Mouse (Mus musculus) liver, embryonic 13.5 days (tissue): Measurements from ENCODE around the gene Timp2. TPM values are rescaled to one million over a fixed set of nuclear protein-coding genes. Genes with fewer than 3 reads are reported as not detected.
"Not testable (repeated sequence)": the region's sequence is repeated elsewhere in the genome, so short reads cannot be mapped to it uniquely, and the experiment has no call there.

Source experiments
- ATAC-seq: fragments of 200-750 bp; cut with Nextera tagmentation; 2 replicates; pipeline ENCODE4 v1.8.0; 2017; ENCODE audit warnings: low read depth, mild to moderate bottlenecking, moderate number of reproducible peaks, moderate library complexity
- DNase-seq: peaks from one replicate; pipeline ENCODE4 v3.0.0; 2022
- H3K27ac ChIP-seq: fragments of 300-500 bp; sonication (generic); 2 replicates; pipeline ENCODE4 v1.5.1; 2015; ENCODE audit warnings: moderate library complexity, mild to moderate bottlenecking, inconsistent platforms
- H3K27me3 ChIP-seq: fragments of 300-500 bp; sonication (generic); 2 replicates; pipeline ENCODE4 v1.6.1; 2015; ENCODE audit warnings: mild to moderate bottlenecking, inconsistent platforms
- H3K36me3 ChIP-seq: fragments of 300-500 bp; sonication (generic); 2 replicates; pipeline ENCODE4 v1.6.1; 2015; ENCODE audit warnings: mild to moderate bottlenecking, inconsistent platforms
- H3K4me1 ChIP-seq: fragments of 300-500 bp; sonication (generic); replicated peaks from 2 replicates; pipeline ENCODE4 v1.6.1; 2015; ENCODE audit warnings: inconsistent platforms
- H3K4me2 ChIP-seq: fragments of 300-500 bp; sonication (generic); 2 replicates; pipeline ENCODE4 v1.6.1; 2015; ENCODE audit warnings: inconsistent platforms, mild to moderate bottlenecking, moderate library complexity
- H3K4me3 ChIP-seq: fragments of 300-500 bp; sonication (generic); replicated peaks from 2 replicates; pipeline ENCODE4 v1.5.1; 2015; ENCODE audit warnings: mild to moderate bottlenecking, inconsistent platforms
- H3K9ac ChIP-seq: fragments of 300-500 bp; sonication (generic); 2 replicates; pipeline ENCODE4 v1.6.1; 2015; ENCODE audit warnings: mild to moderate bottlenecking, inconsistent platforms
- H3K9me3 ChIP-seq: fragments of 300-500 bp; sonication (generic); replicated peaks from 2 replicates; pipeline ENCODE4 v1.6.1; 2016; ENCODE audit warnings: inconsistent platforms
- WGBS: fragments of 180-500 bp; shearing (Covaris S2); methylation state at CpG from one replicate; pipeline ENCODE4 v1.1.7; 2015; ENCODE audit not compliant: insufficient replicate concordance; 5-methylcytosine and 5-hydroxymethylcytosine counted together
- polyA plus RNA-seq: library from polyadenylated mRNA; unstranded; fragments of >200 nt; fragmentation: Nextera tagmentation; extraction: Ambion mirVana; gene quantifications from 2 replicates; pipeline ENCODE4 v1.2.1, GENCODE M21; 2015

The Timp2 gene
- polyA plus RNA-seq, 1 experiment from 2014 or later, result 5.5 TPM

DNA sequence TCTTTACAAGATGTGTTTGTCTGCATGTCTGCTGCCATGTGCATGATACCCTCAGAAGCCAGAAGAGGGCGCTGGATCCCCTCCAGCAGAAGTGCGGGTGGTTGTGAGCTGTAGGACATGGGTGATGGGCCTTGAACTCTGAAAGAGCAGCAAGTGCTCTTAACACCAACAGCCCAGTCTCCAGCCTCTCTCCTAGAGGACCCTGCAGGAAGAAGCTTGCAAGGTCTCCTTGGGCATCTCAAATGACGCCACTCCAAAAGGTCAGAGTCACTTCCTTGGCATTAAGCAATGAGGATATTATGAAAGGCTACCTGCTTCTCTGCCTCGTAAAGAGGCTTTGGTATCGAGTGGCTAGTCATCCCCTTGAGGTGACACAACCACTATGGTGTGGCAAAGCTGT lies 36.9 kb downstream of the Timp2 start:
- WGBS, result 47% methylated on average over 5 of the region's 5 CpGs
- no peak overlapping the region for H3K9ac ChIP-seq
- no peak overlapping the region for H3K27ac ChIP-seq
- H3K4me2 ChIP-seq, result no peak overlapping the region
- no peaks in the 10 kb centered on the region for H3K36me3 ChIP-seq
- no peak overlapping the region for H3K4me3 ChIP-seq
- DNase-seq (no peak), ATAC-seq (no peak)
- peaks cover 12% of the 10 kb centered on the region for H3K4me1 ChIP-seq
- no peaks in the 10 kb centered on the region for H3K27me3 ChIP-seq
- no peaks in the 10 kb centered on the region for H3K9me3 ChIP-seq

DNA sequence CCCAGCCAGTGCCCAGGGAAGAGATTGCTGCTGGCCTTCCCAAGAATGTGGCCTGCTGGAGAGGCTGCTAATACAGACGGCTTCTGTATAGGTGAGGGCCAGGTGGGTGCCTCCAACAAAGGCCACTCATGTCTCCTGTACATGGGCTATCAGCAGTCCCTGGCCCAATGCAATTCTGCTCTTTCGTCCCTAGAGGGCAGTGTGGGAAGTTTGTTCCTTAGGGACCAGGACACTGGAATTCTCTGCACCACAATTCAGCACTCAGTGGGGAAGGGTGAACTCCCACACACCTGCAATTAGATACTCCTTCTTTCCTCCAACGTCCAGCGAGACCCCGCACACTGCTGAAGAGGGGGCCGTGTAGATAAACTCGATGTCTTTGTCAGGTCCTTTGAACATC lies 38.4 kb downstream of the Timp2 start:
- WGBS, result 23% methylated on average over 7 of the region's 7 CpGs
- H3K27ac ChIP-seq, result no peak overlapping the region
- H3K4me2 ChIP-seq, result no peak overlapping the region
- DNase-seq, result peak; percentile 16
- H3K4me1 ChIP-seq, result peaks cover 12% of the 10 kb centered on the region
- ATAC-seq, result no peak
- no peaks in the 10 kb centered on the region for H3K27me3 ChIP-seq
- no peak overlapping the region for H3K9ac ChIP-seq
- H3K4me3 ChIP-seq, result no peak overlapping the region
- no peaks in the 10 kb centered on the region for H3K36me3 ChIP-seq
- H3K9me3 ChIP-seq, result no peaks in the 10 kb centered on the region

DNA sequence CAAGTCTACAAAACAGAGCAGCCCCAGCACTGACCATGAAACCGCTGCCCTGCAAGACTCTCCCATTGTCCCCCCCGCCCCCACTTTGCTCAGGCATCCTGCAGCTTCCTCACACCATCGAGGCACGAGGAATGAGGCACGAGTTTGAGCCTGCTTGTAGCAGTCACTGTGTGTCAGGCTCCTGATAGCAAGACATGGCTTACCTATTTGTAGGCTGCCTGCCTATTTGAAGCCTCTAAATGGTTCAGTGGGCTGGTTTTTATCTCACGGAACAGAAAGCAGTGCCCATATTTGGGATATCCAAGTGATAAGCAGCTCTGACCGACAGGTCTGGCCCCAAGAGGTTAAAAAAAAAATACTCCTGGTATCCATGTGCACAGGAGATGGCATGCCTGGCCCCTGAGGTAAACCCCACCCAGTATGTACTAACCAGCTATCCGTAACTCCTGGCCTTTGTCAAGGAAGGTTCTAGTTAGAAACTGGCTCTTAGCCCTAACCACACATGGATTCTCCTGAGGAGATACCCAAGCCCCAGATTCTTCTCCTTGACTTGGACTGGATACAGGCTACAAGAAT lies 39.2 kb downstream of the Timp2 start:
- peak; percentile 67 for ATAC-seq

DNA sequence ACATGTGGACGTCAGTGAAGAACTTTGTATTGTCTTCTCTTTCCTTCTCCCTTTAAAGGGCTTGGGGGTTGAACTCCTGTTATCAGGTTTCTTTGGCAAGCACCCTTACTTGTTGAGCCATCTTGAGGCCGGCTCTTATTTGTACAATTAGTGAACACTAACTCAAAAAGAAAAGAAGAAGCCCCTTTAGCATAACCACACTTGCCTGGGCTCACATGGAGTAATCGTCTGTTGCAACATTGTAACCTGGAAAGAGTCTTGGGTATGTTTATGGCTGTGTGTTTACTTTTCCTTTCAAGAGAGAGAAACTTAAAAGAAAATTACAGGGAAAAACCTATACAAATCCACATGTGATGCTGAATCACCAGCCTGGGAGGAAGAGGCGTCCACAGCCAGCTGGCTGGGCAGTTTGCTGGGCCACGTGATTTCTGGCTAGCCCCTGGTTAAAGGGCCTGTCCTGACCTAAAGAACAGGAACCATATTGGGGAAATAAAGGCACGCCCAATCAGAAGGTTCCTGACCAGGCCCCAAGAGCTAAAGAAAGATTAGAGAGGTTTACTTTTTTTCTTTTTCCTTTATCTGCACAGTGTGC lies 43.3 kb downstream of the Timp2 start:
- Histone ChIP-seq H3K27me3 (no peaks in the 10 kb centered on the region), H3K9ac (no peak overlapping the region), H3K27ac (no peak overlapping the region), H3K4me1 (peaks cover 12% of the 10 kb centered on the region), H3K4me3 (no peak overlapping the region), H3K36me3 (0 out of 2 replicates have a peak, but pooled peaks cover 7% of the 10 kb centered on the region), H3K4me2 (no peak overlapping the region), H3K9me3 (no peaks in the 10 kb centered on the region)
- WGBS, result 42% methylated on average over 6 of the region's 6 CpGs
- ATAC-seq, result no peak
- no peak for DNase-seq

More for the DNA sequence above, 39.2 kb downstream of the Timp2 start:
- Histone ChIP-seq H3K9me3 (no peaks in the 10 kb centered on the region), H3K27ac (no peak overlapping the region), H3K4me3 (no peak overlapping the region), H3K27me3 (no peaks in the 10 kb centered on the region), H3K4me1 (peaks cover 12% of the 10 kb centered on the region), H3K36me3 (no peaks in the 10 kb centered on the region), H3K9ac (no peak overlapping the region), H3K4me2 (no peak overlapping the region)
- no peak for DNase-seq
- WGBS, result 42% methylated on average over 8 of the region's 8 CpGs

DNA sequence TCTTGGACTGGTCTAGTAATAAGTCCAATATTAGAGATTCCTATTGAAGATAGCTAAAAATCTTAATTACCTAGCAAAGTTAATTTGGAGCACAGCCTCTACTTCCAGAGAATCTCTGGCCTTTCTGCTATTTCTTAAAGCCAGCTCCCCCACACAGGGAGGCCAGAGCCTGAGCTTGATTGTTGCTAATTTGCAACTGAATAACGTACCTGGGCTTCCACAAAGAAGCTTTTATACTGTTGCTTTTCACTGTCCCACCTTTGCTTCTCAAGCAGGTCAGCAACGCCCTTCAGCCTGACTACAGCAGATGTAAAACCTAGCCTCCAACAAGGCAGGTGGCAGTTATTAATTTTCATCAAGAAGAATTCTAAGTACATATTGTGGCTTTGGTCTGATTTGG lies 47.6 kb downstream of the Timp2 start:
- ATAC-seq, H3K4me1 ChIP-seq, H3K9ac ChIP-seq, H3K27me3 ChIP-seq, H3K4me2 ChIP-seq, DNase-seq, H3K36me3 ChIP-seq, H3K27ac ChIP-seq, H3K4me3 ChIP-seq, H3K9me3 ChIP-seq: not testable (repeated sequence)
- 62% methylated on average over 2 of the region's 2 CpGs for WGBS

DNA sequence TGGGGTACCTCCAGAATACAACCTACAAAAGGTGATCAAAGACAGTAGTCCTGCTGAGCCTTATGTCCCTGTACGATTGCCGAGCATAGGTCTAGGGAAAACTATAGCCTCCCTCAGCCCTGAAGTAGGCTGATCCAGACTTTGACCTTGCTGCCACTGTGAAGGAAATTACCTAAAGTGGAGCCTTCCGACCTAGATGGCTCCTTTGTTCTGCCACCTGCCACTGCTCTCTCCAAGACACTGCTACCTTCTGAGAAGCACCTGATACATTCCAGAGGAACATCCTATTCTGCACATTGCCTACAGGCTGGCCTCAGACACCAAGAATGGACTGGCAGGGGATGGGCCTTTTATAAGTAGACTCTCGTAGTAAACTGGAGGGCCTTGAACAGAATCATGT lies 51.6 kb downstream of the Timp2 start:
- not testable (repeated sequence) for H3K9ac ChIP-seq, H3K4me3 ChIP-seq, H3K4me2 ChIP-seq, H3K4me1 ChIP-seq, ATAC-seq, H3K27me3 ChIP-seq, H3K9me3 ChIP-seq, H3K36me3 ChIP-seq, H3K27ac ChIP-seq, DNase-seq
- 73% methylated on average over 4 of the region's 4 CpGs for WGBS

DNA sequence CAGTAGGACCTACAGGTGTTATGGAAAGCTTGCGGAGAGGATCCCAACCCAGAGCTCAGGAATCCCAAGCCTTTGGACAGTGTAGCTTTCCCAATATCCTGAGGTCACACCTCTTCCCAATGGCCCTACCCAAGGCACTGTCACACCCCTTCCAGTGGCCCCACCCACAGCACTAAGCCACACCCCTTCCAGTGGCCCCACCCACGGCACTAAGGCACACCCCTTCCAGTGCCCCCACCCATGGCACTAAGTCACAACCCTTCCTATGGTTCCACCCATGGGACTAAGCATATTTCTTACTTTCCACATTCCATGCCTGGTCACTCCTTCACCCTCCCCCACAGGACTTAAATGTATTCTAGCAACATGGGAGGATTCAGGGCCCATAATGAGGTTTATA lies 56.7 kb downstream of the Timp2 start:
- Histone ChIP-seq H3K9me3 (no peaks in the 10 kb centered on the region), H3K27ac (no peak overlapping the region), H3K9ac (no peak overlapping the region), H3K4me2 (no peak overlapping the region), H3K27me3 (peaks cover 4% of the 10 kb centered on the region; the same call in 1 of the 2 replicates), H3K4me3 (no peak overlapping the region), H3K4me1 (peaks cover 5% of the 10 kb centered on the region; the same call in 1 of the 2 replicates), H3K36me3 (no peaks in the 10 kb centered on the region)
- 56% methylated on average over 2 of the region's 2 CpGs for WGBS
- DNase-seq, result peak; percentile 34
- ATAC-seq, result peak; percentile 67

DNA sequence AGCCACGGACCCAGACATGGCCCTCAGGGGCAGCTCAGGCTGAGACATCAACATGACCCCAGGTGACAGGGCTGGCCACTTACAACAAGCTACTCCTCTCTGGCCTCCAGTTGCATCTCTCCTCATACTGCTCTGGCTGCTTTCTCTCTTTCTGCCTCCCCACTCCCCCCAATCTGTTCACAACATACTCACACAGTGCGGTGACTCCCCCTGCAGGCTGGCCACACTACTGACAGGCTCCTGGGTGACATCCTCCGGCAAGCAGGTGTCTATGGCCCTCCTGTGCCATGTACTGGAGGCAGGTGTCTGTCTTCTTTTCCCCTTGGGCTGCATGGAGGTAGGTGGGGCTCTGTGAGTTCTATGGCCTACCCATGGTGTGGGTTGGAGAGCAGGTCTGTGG lies 57.6 kb downstream of the Timp2 start:
- no peak overlapping the region for H3K4me2 ChIP-seq
- 60% methylated on average over 3 of the region's 3 CpGs for WGBS
- H3K27ac ChIP-seq, result no peak overlapping the region
- ATAC-seq, result no peak
- H3K9me3 ChIP-seq, result no peaks in the 10 kb centered on the region
- H3K4me1 ChIP-seq, result peaks cover 5% of the 10 kb centered on the region; the same call in 1 of the 2 replicates
- no peak overlapping the region for H3K4me3 ChIP-seq
- DNase-seq, result no peak
- no peak overlapping the region for H3K9ac ChIP-seq
- H3K27me3 ChIP-seq, result peaks cover 4% of the 10 kb centered on the region; the same call in 1 of the 2 replicates
- H3K36me3 ChIP-seq, result no peaks in the 10 kb centered on the region

DNA sequence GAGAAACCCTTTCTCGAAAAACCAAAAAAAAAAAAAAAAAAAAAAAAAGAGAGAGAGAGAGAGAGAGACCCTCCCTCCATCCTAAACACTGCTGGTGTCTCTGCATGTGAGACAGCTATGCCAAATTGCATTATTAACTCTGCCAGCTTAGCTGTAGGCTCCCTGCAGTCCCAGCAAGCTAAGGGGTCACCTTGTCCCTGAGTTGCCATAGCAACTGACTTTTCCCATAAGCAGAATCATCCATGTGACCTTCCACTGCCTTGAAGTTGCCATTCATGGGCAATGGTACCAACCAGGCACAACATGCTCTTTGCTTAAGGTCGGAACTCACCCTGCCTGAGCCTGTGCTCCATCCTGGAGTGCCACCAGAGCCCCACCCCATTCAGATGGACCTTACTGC lies 60.5 kb downstream of the Timp2 start:
- Histone ChIP-seq H3K9ac (no peak overlapping the region), H3K4me1 (peaks cover 14% of the 10 kb centered on the region), H3K9me3 (no peaks in the 10 kb centered on the region), H3K4me3 (no peak overlapping the region), H3K36me3 (no peaks in the 10 kb centered on the region), H3K4me2 (no peak overlapping the region), H3K27ac (no peak overlapping the region), H3K27me3 (peaks cover 9% of the 10 kb centered on the region; the same call in 1 of the 2 replicates)
- no peak for DNase-seq
- no peak for ATAC-seq
- 54% methylated on average over 2 of the region's 2 CpGs for WGBS

DNA sequence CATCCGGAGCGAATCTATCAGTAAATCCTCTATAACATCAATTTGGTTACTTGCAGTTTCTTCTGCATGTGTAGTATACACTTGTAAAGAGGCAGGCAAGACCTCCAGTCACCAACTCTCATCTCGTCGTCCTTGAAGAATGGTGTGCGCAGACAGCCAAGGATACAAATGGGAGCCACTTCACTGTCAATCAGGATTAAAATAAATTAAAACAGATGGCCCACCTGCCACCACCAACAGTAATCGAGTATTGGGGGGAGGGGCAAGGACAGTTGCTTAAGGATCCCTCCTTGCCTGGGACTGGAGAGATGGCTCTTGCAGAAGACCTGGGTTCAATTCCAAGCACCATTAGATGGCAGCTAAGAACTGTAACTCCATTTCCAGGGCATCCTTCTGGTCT lies 62.9 kb downstream of the Timp2 start:
- DNase-seq (no peak), ATAC-seq (no peak)
- H3K4me2 ChIP-seq, result no peak overlapping the region
- no peak overlapping the region for H3K4me3 ChIP-seq
- H3K9ac ChIP-seq, result no peak overlapping the region
- peaks cover 9% of the 10 kb centered on the region; the same call in 1 of the 2 replicates for H3K27me3 ChIP-seq
- WGBS, result 61% methylated on average over 6 of the region's 6 CpGs
- H3K4me1 ChIP-seq, result peaks cover 29% of the 10 kb centered on the region
- H3K27ac ChIP-seq, result no peak overlapping the region
- no peaks in the 10 kb centered on the region for H3K9me3 ChIP-seq
- H3K36me3 ChIP-seq, result peaks cover 2% of the 10 kb centered on the region; the same call in 1 of the 2 replicates

DNA sequence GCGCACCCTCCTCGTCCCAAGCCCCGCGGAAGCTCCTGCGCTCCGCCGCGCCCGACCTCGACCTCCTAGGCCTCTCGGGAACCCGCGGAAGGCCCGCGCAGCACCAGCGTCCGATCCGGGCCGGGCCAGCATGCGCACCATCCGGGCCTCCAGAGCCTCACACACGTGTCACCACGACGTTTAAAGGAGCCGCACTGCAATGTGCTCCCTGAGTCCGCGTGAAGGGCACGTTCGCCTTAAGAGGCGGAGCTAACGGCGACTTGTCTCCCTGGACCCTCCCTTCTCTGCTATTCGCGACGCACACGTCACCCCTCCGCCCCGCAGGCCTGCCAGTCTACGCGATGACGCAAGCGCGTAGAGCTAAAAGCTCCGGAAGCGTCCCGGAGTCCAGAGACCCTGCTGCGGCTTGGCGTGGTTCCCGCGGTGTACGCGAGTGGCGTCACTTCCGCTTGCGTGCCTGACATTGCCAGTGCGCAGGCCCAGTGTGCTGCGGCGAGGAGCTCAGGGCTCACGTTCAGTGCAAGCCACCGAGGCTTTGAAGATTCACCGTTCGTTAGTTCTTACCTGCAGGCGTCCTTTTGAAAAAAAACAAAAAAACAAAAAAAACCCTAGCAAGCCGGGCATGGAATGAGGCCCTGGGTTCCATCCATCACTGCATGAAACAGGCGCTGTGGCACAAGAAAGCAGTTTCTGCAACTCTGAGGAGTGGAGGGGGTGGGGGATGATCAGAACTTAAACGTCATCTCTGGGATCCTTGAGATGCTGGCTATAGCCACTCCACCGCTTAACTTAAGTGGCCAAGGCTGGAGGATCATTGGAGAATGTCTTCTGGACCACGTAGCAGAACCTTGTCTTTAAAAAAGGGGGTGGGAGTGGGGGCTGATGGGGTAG lies 65.3 kb downstream of the Timp2 start, which contains the start of gene Usp36:
TSS of gene Usp36 (minus strand) at position 246 of the 891 bp plus-strand sequence.
- DNase-seq (peak; percentile 98), ATAC-seq (peak; percentile 97)
- Histone ChIP-seq H3K9me3 (no peaks in the 10 kb centered on the region), H3K4me1 (peaks cover 32% of the 10 kb centered on the region), H3K36me3 (peaks cover 27% of the 10 kb centered on the region), H3K27ac (peak within 1 kb of the TSS; percentile 60), H3K4me3 (peak within 1 kb of the TSS; percentile 79), H3K4me2 (peak within 1 kb of the TSS; percentile 95), H3K27me3 (peaks cover 8% of the 10 kb centered on the region; the same call in 1 of the 2 replicates), H3K9ac (peak within 1 kb of the TSS; percentile 85)
- WGBS, result 2% methylated on average over 68 of the region's 68 CpGs
